Mouse (Mus musculus) ES-Bruce4 (cell line): ENCODE data around the gene Usp10. TPM values are rescaled to one million over a fixed set of nuclear protein-coding genes. Genes with fewer than 3 reads are reported as not detected.

ENCODE experiments used
- H3K27ac ChIP-seq: 2 replicates; pipeline ENCODE4 v1.5.1; 2012; ENCODE audit warnings: low read length, inconsistent platforms; ENCODE audit not compliant: insufficient read depth
- H3K27me3 ChIP-seq: 2 replicates; pipeline ENCODE4 v1.6.1; 2012; ENCODE audit warnings: mild to moderate bottlenecking, low read length, inconsistent platforms; ENCODE audit not compliant: control insufficient read depth, poor library complexity, insufficient read depth, severe bottlenecking
- H3K36me3 ChIP-seq: 2 replicates; pipeline ENCODE4 v1.6.1; 2012; ENCODE audit warnings: inconsistent platforms, mild to moderate bottlenecking, low read length, moderate library complexity; ENCODE audit not compliant: control insufficient read depth, poor library complexity, insufficient read depth, severe bottlenecking
- H3K4me1 ChIP-seq: one replicate; pipeline ENCODE4 v1.8.1; 2011; ENCODE audit warnings: low read length; ENCODE audit not compliant: control insufficient read depth, insufficient read depth
- H3K4me3 ChIP-seq: 2 replicates; pipeline ENCODE4 v1.5.1; 2011; ENCODE audit warnings: low read depth, mild to moderate bottlenecking, low read length
- H3K9ac ChIP-seq: 2 replicates; pipeline ENCODE4 v1.6.1; 2012; ENCODE audit warnings: low read depth, mild to moderate bottlenecking, inconsistent platforms; ENCODE audit not compliant: poor library complexity, severe bottlenecking
- H3K9me3 ChIP-seq: replicated peaks from 2 replicates; pipeline ENCODE4 v1.6.1; 2012; ENCODE audit warnings: mild to moderate bottlenecking, low read length, inconsistent platforms; ENCODE audit not compliant: control insufficient read depth, poor library complexity, insufficient read depth, severe bottlenecking
- CTCF ChIP-seq: IDR thresholded peaks from one replicate; pipeline ENCODE4 v1.8.1; 2011; ENCODE audit warnings: low read depth, low read length
- EP300 ChIP-seq: IDR thresholded peaks from 2 replicates; pipeline ENCODE4 v1.6.1; 2011; ENCODE audit warnings: low read depth, low read length; ENCODE audit not compliant: insufficient read depth
- POLR2A ChIP-seq: IDR thresholded peaks from one replicate; pipeline ENCODE4 v1.8.1; 2011; ENCODE audit warnings: low read length; ENCODE audit not compliant: insufficient read depth
- polyA plus RNA-seq: library from polyadenylated mRNA; stranded (reverse); fragments of >200 nt; gene quantifications from 2 replicates; pipeline ENCODE4 v1.2.4, GENCODE M21; 2011; ENCODE audit warnings: low read depth; ENCODE audit not compliant: missing spikeins, insufficient read depth, insufficient read length

The Usp10 gene
- polyA plus RNA-seq, 1 experiment, result 385 TPM

DNA sequence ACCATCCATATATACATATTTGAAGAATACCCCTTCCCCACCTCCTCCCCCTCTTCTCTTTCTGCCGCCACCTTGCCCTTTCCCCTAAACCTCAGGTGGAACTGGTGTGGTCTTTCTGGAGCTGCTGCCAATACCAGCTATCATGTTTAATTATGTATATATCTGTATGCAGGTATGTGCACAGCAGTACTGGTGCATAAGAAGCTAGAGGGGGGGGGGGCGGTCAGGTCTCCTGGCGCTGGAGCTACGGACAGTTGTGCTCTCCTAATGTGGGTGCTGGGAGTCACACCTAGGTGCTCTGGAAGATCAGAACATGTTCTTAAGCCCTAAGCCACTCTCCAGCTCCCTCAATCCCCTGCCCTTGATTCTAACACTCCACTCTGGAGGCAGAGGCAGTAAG, 13.1 kb upstream of the Usp10 start:
- TF ChIP-seq CTCF, result no peak
- no peak for TF ChIP-seq POLR2A
- no peak for TF ChIP-seq EP300

DNA sequence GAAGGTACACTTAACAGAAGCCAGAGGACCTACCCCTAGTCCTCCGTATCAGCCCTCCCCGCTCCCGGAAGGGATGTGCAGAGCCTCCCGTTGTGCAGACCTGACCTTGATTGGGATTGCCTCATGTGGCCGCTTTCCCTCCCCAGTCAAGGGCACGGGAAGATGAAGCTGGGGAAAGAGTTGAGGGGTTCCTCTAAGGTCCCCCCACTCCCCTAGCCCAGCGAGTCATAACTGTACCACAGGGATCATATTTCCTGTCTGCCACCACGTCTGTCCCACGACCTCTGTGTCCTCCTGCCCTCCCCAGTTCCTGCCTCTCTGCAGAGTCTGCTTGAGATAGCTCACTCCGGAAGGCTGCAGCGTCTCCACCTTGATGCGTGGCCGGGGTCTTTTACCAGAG, 12.2 kb upstream of the Usp10 start:
- TF ChIP-seq CTCF (no peak), POLR2A (no peak), EP300 (no peak)
- Histone ChIP-seq H3K36me3 (no peaks in the 10 kb centered on the region), H3K27ac (no peak overlapping the region), H3K4me1 (no peaks in the 10 kb centered on the region), H3K4me3 (no peak overlapping the region), H3K9me3 (no peaks in the 10 kb centered on the region), H3K9ac (no peak overlapping the region), H3K27me3 (peaks cover 4% of the 10 kb centered on the region; the same call in 1 of the 2 replicates)

More for the DNA sequence above, 13.1 kb upstream of the Usp10 start:
- H3K27ac ChIP-seq, result no peak overlapping the region
- no peaks in the 10 kb centered on the region for H3K36me3 ChIP-seq
- no peaks in the 10 kb centered on the region for H3K4me1 ChIP-seq
- H3K9ac ChIP-seq, result no peak overlapping the region
- H3K9me3 ChIP-seq, result no peaks in the 10 kb centered on the region
- H3K4me3 ChIP-seq, result no peak overlapping the region
- H3K27me3 ChIP-seq, result peaks cover 4% of the 10 kb centered on the region; the same call in 1 of the 2 replicates

DNA sequence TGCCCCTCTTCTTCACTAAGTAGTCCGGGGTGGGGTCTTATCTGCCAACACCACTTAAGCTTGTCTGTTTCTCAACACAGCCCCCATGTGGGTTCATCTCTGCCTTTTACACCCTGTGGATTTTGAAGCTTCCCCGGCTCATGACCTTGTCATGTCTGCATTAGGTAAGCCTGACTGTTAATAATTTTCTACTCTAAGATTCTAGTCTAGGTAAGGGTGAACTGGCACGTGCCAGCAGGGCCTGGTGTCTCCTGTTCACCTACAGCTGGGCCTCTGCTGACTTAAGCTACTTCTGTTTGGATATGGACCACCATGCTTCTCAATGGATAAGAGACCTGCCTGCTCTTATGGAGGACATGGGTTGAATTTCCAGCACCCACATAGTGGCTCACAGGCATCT, 8.8 kb upstream of the Usp10 start:
- Histone ChIP-seq H3K9ac (no peak overlapping the region), H3K9me3 (0 out of 2 replicates have a peak, but pooled peaks cover under 1% of the 10 kb centered on the region), H3K4me1 (peaks cover 3% of the 10 kb centered on the region), H3K4me3 (no peak overlapping the region), H3K27ac (no peak overlapping the region), H3K36me3 (no peaks in the 10 kb centered on the region), H3K27me3 (peaks cover 4% of the 10 kb centered on the region; the same call in 1 of the 2 replicates)
- TF ChIP-seq CTCF (no peak), POLR2A (no peak), EP300 (no peak)

DNA sequence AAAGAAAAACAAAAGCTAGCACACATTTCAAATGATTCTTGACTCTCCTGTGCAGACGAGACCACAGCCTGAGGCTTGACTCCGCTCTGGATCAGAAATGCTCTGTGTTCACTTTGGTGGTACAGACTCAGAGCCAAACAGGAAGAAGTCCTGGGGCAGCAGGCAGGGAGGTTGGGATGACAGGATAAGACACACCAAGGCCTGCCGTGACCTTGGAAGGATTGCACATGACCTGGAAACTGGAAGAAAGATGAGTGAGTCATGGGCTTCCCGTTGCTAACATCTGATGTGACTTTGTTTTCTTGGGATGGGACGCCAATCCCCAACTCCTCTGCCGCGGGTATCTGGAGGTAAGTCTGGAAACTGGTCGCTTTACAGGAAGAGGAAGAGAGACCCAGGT, 8.2 kb upstream of the Usp10 start:
- Histone ChIP-seq H3K27ac (no peak overlapping the region), H3K4me1 (peaks cover 3% of the 10 kb centered on the region), H3K9me3 (peaks cover 2% of the 10 kb centered on the region; the same call in 1 of the 2 replicates), H3K36me3 (no peaks in the 10 kb centered on the region), H3K27me3 (peaks cover 4% of the 10 kb centered on the region; the same call in 1 of the 2 replicates), H3K4me3 (no peak overlapping the region), H3K9ac (no peak overlapping the region)
- no peak for TF ChIP-seq POLR2A
- TF ChIP-seq CTCF, result no peak
- TF ChIP-seq EP300, result no peak

DNA sequence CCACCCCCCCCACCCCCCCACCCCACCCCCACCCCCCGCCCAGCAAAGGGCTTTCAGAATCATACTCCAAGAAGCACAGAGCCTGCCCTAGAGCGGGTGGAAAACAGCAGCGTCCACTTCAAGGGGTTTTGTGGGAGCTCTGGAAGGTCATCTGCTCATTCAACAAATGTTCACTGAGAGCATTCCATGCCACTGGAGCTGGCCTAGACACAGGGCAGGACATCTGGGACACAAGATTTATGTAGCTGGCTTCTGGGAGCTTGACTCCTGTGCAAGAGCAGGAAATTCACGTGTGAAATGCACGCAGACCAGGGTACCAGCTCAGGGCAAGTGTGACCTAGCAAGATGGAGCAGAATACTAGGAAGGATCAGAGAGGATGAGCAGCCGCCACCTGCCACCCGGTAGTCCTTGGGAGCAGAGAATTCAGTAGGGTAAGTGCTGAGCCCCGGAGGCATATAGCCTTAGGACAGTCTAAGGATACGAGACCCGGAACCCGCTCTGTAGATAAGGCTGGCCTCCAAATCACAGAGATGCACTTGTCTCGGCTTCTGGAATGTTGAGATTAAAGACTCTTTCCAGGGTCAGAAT, 5.7 kb upstream of the Usp10 start:
- Histone ChIP-seq H3K9ac (no peak overlapping the region), H3K36me3 (no peaks in the 10 kb centered on the region), H3K27me3 (0 out of 2 replicates have a peak, but pooled peaks cover 1% of the 10 kb centered on the region), H3K4me1 (peaks cover 9% of the 10 kb centered on the region), H3K4me3 (peak overlapping the region; percentile 17; the same call in 1 of the 2 replicates), H3K27ac (no peak overlapping the region), H3K9me3 (peaks cover 2% of the 10 kb centered on the region; the same call in 1 of the 2 replicates)
- no peak for TF ChIP-seq CTCF

DNA sequence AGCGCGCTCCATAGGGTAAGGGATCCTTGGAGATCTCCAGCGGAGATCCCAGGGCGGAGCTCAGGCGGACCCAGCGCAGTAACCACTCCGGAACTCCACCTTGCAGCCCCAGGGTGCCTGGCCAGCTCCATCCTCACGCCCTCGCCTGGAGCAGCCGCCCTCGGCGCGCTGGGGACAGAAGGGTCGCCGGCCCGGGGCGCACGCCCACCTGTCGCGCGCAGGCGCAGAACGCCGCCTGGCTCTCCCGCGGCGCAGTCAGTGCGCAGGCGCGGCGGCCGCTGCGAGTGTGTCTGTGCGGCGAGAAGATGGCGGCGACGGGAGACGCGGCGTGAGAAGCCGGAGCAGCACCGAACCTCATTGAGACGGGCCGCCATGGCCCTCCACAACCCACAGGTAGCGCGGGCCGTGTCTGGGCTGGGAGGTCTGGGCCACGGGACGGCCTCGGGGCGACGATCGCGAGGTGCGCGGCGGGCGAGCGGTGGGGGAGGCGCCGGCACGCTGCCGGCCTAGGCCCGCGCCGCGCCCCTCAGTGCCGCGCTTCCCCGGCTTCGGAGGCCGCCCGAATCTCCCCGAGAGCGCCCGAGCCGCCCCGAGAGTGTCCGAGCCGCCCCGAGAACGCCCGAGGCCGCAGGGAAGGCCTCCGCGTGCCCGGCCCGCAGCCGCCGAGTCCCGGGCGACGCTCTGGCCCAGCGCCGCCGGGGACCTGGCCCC, 542 bp downstream of the Usp10 start, which contains the start of gene Gm20388:
Gene Gm20388 (plus strand): TSS at position 295 of the 711 bp plus-strand sequence.
- H3K4me1 ChIP-seq, result peaks cover 8% of the 10 kb centered on the region
- peak within 1 kb of the TSS; percentile 98 for H3K9ac ChIP-seq
- peaks cover 2% of the 10 kb centered on the region; the same call in 1 of the 2 replicates for H3K9me3 ChIP-seq
- H3K36me3 ChIP-seq, result no peaks in the 10 kb centered on the region
- peak; percentile 93 for TF ChIP-seq EP300
- peak; percentile 73 for TF ChIP-seq POLR2A
- TF ChIP-seq CTCF, result no peak
- H3K4me3 ChIP-seq, result peak within 1 kb of the TSS; percentile 72
- peak within 1 kb of the TSS; percentile 46 for H3K27ac ChIP-seq
- no peaks in the 10 kb centered on the region for H3K27me3 ChIP-seq
